Mouse (Mus musculus): ENCODE data around the gene Hcrt. TPM values are rescaled to one million over a fixed set of nuclear protein-coding genes. Genes with fewer than 3 reads are reported as not detected.

The Hcrt gene
- polyA plus RNA-seq, 1 experiment from 2014 or later, result not detected

GRCm38 (mm10) chr11:100746546-100746945, 16.2 kb downstream of the Hcrt start:
- peaks cover 21% of the 10 kb centered on the region; the same call in 1 of the 2 replicates for H3K27me3 ChIP-seq (replicated peaks)

GRCm38 (mm10) chr11:100745085-100745484, 17.6 kb downstream of the Hcrt start:
- no peak overlapping the region for H3K4me3 ChIP-seq (replicated peaks)
- H3K27ac ChIP-seq, result no peak overlapping the region
- H3K4me1 ChIP-seq, result no peaks in the 10 kb centered on the region
- H3K27me3 ChIP-seq (replicated peaks), result peaks cover 19% of the 10 kb centered on the region; the same call in 1 of the 2 replicates
- H3K9me3 ChIP-seq, result no peaks in the 10 kb centered on the region
- ATAC-seq (ENCODE audit: insufficient read depth, low FRiP score, low read depth), result no peak
- H3K4me2 ChIP-seq, result no peak overlapping the region
- no peaks in the 10 kb centered on the region for H3K36me3 ChIP-seq
- no peak overlapping the region for H3K9ac ChIP-seq
- 13% methylated on average over 6 of the region's 6 CpGs for WGBS

More at GRCm38 (mm10) chr11:100746546-100746945, 16.2 kb downstream of the Hcrt start:
- Histone ChIP-seq H3K27ac (no peak overlapping the region), H3K4me2 (no peak overlapping the region), H3K4me3 (replicated peaks) (no peak overlapping the region), H3K4me1 (no peaks in the 10 kb centered on the region), H3K9me3 (no peaks in the 10 kb centered on the region), H3K9ac (no peak overlapping the region), H3K36me3 (no peaks in the 10 kb centered on the region)
- WGBS, result 80% methylated on average over 10 of the region's 10 CpGs
- ATAC-seq (ENCODE audit: insufficient read depth, low FRiP score, low read depth), result no peak

GRCm38 (mm10) chr11:100741348-100741747, 21.4 kb downstream of the Hcrt start:
- ATAC-seq (ENCODE audit: insufficient read depth, low FRiP score, low read depth), result no peak
- no peaks in the 10 kb centered on the region for H3K9me3 ChIP-seq
- H3K4me2 ChIP-seq, result no peak overlapping the region
- peaks cover 12% of the 10 kb centered on the region for H3K4me1 ChIP-seq
- no peak overlapping the region for H3K4me3 ChIP-seq (replicated peaks)
- H3K27me3 ChIP-seq (replicated peaks), result no peaks in the 10 kb centered on the region
- H3K9ac ChIP-seq, result no peak overlapping the region
- no peak overlapping the region for H3K27ac ChIP-seq
- no peaks in the 10 kb centered on the region for H3K36me3 ChIP-seq
- 65% methylated on average over 6 of the region's 6 CpGs for WGBS

GRCm38 (mm10) chr11:100738749-100739148, 24.0 kb downstream of the Hcrt start:
- 19% methylated on average over 5 of the region's 5 CpGs for WGBS
- H3K27me3 ChIP-seq (replicated peaks), result no peaks in the 10 kb centered on the region
- peak overlapping the region; percentile 100 for H3K4me3 ChIP-seq (replicated peaks)
- no peak for ATAC-seq (ENCODE audit: insufficient read depth, low FRiP score, low read depth)
- no peak overlapping the region for H3K9ac ChIP-seq
- H3K4me2 ChIP-seq, result peak overlapping the region; percentile 70
- H3K27ac ChIP-seq, result no peak overlapping the region
- H3K4me1 ChIP-seq, result peaks cover 23% of the 10 kb centered on the region
- no peaks in the 10 kb centered on the region for H3K36me3 ChIP-seq
- H3K9me3 ChIP-seq, result no peaks in the 10 kb centered on the region

GRCm38 (mm10) chr11:100738066-100738604, 24.6 kb downstream of the Hcrt start, which contains the start of gene Rab5c:
Rab5c (minus strand) TSS chr11:100738215.
- H3K27me3 ChIP-seq (replicated peaks), result no peaks in the 10 kb centered on the region
- H3K4me3 ChIP-seq (replicated peaks), result peak within 1 kb of the TSS; percentile 100
- H3K4me1 ChIP-seq, result peaks cover 23% of the 10 kb centered on the region
- H3K36me3 ChIP-seq, result no peaks in the 10 kb centered on the region
- peak within 1 kb of the TSS; percentile 61 for H3K27ac ChIP-seq
- peak within 1 kb of the TSS; percentile 75 for H3K4me2 ChIP-seq
- no peaks in the 10 kb centered on the region for H3K9me3 ChIP-seq
- WGBS, result under 1% methylated on average over 39 of the region's 39 CpGs
- peak within 1 kb of the TSS; percentile 97 for H3K9ac ChIP-seq
- peak; percentile 99 for ATAC-seq (ENCODE audit: insufficient read depth, low FRiP score, low read depth)

GRCm38 (mm10) chr11:100737105-100737733, 25.5 kb downstream of the Hcrt start:
- H3K4me3 ChIP-seq (replicated peaks), result peak overlapping the region; percentile 100
- no peaks in the 10 kb centered on the region for H3K36me3 ChIP-seq
- 2% methylated on average over 13 of the region's 13 CpGs for WGBS
- H3K9me3 ChIP-seq, result no peaks in the 10 kb centered on the region
- H3K27me3 ChIP-seq (replicated peaks), result no peaks in the 10 kb centered on the region
- peaks cover 23% of the 10 kb centered on the region for H3K4me1 ChIP-seq
- H3K4me2 ChIP-seq, result peak overlapping the region; percentile 75
- peak; percentile 29 for ATAC-seq (ENCODE audit: insufficient read depth, low FRiP score, low read depth)
- peak overlapping the region; percentile 97 for H3K9ac ChIP-seq
- H3K27ac ChIP-seq, result peak overlapping the region; percentile 61

- Histone ChIP-seq H3K27ac (peak overlapping the region; percentile 61; the same call in 1 of the 2 replicates), H3K27me3 (replicated peaks) (no peaks in the 10 kb centered on the region), H3K9ac (0 out of 2 replicates have a peak overlapping the region, but pooled peaks have one; percentile 97), H3K36me3 (no peaks in the 10 kb centered on the region), H3K9me3 (no peaks in the 10 kb centered on the region), H3K4me2 (peak overlapping the region; percentile 75), H3K4me1 (peaks cover 23% of the 10 kb centered on the region), H3K4me3 (replicated peaks) (peak overlapping the region; percentile 100)
- no peak for ATAC-seq (ENCODE audit: insufficient read depth, low FRiP score, low read depth)
- WGBS, result 56% methylated on average over 4 of the region's 4 CpGs
Observed at GRCm38 (mm10) chr11:100736746-100737080, 26.0 kb downstream of the Hcrt start.

GRCm38 (mm10) chr11:100735954-100736745, 26.6 kb downstream of the Hcrt start:
- no peak for ATAC-seq (ENCODE audit: insufficient read depth, low FRiP score, low read depth)
- no peak overlapping the region for H3K9ac ChIP-seq
- H3K27me3 ChIP-seq (replicated peaks), result no peaks in the 10 kb centered on the region
- peak overlapping the region; percentile 26; the same call in 1 of the 2 replicates for H3K27ac ChIP-seq
- H3K4me2 ChIP-seq, result peak overlapping the region; percentile 75
- no peaks in the 10 kb centered on the region for H3K9me3 ChIP-seq
- H3K4me1 ChIP-seq, result peaks cover 23% of the 10 kb centered on the region
- no peaks in the 10 kb centered on the region for H3K36me3 ChIP-seq
- 65% methylated on average over 14 of the region's 14 CpGs for WGBS
- H3K4me3 ChIP-seq (replicated peaks), result peak overlapping the region; percentile 100

GRCm38 (mm10) chr11:100735134-100735865, 27.4 kb downstream of the Hcrt start:
- Histone ChIP-seq H3K27ac (no peak overlapping the region), H3K9ac (no peak overlapping the region)

GRCm38 (mm10) chr11:100730477-100731205, 32.1 kb downstream of the Hcrt start:
- WGBS, result 85% methylated on average over 6 of the region's 6 CpGs
- Histone ChIP-seq H3K27ac (no peak overlapping the region), H3K4me1 (peaks cover 4% of the 10 kb centered on the region), H3K27me3 (replicated peaks) (no peaks in the 10 kb centered on the region), H3K9ac (no peak overlapping the region), H3K4me3 (replicated peaks) (no peak overlapping the region), H3K4me2 (no peak overlapping the region), H3K9me3 (no peaks in the 10 kb centered on the region), H3K36me3 (no peaks in the 10 kb centered on the region)
- ATAC-seq (ENCODE audit: insufficient read depth, low FRiP score, low read depth), result no peak

More at GRCm38 (mm10) chr11:100735134-100735865, 27.4 kb downstream of the Hcrt start:
- Histone ChIP-seq H3K36me3 (no peaks in the 10 kb centered on the region), H3K4me2 (peak overlapping the region; percentile 75), H3K27me3 (replicated peaks) (no peaks in the 10 kb centered on the region), H3K4me3 (replicated peaks) (peak overlapping the region; percentile 100), H3K9me3 (no peaks in the 10 kb centered on the region), H3K4me1 (peaks cover 23% of the 10 kb centered on the region)
- WGBS, result 88% methylated on average over 9 of the region's 9 CpGs
- ATAC-seq (ENCODE audit: insufficient read depth, low FRiP score, low read depth), result no peak

- 80% methylated on average over 4 of the region's 4 CpGs for WGBS
- Histone ChIP-seq H3K4me3 (replicated peaks) (no peak overlapping the region), H3K27ac (no peak overlapping the region), H3K9me3 (no peaks in the 10 kb centered on the region), H3K36me3 (no peaks in the 10 kb centered on the region), H3K27me3 (replicated peaks) (no peaks in the 10 kb centered on the region), H3K9ac (no peak overlapping the region), H3K4me2 (no peak overlapping the region), H3K4me1 (peaks cover 5% of the 10 kb centered on the region)
- ATAC-seq (ENCODE audit: insufficient read depth, low FRiP score, low read depth), result no peak
Observed at GRCm38 (mm10) chr11:100729976-100730375, 32.8 kb downstream of the Hcrt start.
